Mouse (Mus musculus): ENCODE results near the gene Vstm2l.

The Vstm2l gene

DNA sequence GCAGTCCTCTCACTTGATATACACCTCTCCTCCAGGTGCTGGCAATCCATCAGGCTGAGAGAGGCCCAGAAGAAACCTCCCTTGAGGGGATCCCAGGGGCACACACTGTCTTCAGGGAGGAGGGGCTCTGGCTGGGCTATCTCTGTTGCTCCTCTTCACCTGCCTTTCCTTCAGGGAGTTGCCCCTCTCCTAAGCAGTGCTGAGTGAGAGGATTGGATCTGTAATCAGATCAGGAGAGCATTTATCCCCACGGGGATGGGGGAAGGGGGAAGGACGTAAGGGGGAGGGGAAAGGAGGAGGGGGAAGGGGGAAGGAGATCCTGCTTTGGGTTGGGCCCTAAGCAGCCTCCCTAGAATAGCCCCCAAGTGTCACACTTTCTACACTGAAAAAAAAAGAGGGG lies 13.4 kb downstream of the Vstm2l start:
- DNase-seq (ENCODE audit: extremely low spot score, low read depth, low spot score): no peak

DNA sequence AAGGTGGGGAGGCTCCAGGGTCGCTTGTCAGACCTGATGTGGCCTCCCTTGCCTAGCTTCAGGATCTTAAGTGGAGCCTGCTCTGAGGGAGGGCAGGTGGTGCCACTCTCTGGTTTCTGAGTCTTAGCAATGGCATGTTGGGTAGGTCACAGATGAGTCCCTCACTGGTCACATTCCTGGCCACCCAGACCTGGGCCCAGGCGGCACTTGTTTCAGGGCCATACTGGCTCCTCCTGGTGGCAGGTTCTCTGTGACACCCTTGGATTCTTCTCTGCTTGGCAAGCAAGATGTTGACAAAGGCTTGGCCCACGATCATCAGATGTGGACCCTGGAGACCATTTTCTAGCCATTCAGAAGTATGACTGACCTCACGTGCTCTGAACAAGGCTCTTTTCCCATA lies 18.2 kb downstream of the Vstm2l start:
- no peak for DNase-seq (ENCODE audit: extremely low spot score, low read depth, low spot score)

DNA sequence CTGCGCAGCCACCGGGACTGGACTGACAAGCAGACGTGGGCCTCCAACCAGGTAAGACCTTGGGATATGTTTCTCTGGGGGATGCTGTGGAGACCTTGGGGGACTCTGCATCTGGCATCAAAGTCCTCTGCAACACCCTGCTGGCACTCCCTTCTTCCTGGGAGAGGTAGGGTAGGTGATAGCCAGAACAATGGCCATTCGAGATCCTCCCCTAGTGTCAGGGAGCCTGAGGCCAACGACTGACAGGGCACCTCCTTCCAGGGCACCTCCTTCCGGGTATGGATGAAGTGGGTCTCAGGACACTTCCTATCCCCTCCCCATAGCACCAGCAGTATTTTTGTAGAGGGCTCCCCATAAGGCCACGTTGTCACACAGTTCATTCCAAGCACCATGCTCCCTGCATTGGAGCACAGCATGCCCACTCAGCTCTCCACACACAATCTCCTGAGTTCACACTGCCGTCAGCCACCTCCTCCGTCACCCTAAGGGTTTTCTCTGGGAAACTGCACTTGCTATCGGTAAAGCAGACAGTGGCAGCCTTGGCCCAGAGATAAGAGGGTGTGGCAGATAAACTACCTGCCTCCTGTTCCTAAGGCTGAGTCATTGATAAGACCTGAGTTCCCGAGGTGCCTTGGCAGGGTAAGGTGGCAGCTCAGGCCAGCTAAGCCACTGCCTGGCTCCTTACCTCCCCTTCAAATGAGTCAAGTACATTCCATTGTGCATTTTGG lies 21.2 kb downstream of the Vstm2l start:
- DNase-seq (ENCODE audit: extremely low spot score, low read depth, low spot score): no peak

DNA sequence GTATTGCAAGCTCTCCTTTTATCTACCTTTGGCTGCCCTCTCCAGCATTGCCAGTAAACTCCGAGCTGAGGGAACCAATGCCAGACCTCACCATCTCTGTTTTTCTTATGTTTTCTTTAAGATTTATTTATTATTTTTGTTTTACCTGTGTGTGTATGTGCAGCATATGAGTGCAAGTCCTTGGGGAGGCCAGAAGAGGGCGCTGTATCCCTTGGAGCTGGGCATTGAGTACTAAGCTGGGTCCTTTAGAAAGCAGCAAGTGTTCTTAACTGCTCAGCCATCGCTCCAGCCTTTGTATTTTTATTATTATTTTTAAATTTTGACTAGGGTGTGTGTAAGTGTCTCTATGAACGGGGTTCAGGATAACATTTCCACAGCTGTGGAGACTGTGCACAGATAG lies 22.2 kb downstream of the Vstm2l start:
- DNase-seq (ENCODE audit: extremely low spot score, low read depth, low spot score): no peak

DNA sequence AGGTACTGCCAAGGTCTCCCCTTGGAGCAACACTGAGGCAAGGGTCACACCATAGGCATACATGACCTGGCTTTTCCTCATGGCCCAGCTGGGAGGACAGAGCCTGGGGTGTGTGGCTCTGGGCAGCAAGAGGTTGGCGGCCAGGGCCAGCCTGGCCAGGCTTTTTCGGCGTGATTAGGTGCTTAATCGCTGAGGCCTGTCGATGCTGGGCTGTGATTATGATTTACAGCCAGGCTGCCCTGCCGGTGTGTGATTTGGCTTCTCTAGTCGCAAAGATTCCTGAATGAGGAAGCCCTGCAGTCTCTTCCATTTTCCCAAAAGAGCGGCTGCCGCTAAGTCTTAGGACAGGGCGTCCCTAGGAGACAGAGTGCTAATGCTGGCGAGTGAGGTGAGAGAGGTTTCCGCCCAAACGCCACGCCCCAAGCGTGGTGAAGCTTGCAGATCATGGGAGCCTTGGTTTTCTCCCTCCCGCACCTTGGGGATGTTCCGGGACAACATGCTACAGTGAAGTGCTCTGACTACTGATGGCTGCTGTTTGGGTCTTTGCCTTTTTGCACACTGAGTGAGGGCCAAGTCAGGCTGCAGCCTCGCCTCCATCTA lies 26.2 kb downstream of the Vstm2l start:
- DNase-seq (ENCODE audit: extremely low spot score, low read depth, low spot score): no peak

DNA sequence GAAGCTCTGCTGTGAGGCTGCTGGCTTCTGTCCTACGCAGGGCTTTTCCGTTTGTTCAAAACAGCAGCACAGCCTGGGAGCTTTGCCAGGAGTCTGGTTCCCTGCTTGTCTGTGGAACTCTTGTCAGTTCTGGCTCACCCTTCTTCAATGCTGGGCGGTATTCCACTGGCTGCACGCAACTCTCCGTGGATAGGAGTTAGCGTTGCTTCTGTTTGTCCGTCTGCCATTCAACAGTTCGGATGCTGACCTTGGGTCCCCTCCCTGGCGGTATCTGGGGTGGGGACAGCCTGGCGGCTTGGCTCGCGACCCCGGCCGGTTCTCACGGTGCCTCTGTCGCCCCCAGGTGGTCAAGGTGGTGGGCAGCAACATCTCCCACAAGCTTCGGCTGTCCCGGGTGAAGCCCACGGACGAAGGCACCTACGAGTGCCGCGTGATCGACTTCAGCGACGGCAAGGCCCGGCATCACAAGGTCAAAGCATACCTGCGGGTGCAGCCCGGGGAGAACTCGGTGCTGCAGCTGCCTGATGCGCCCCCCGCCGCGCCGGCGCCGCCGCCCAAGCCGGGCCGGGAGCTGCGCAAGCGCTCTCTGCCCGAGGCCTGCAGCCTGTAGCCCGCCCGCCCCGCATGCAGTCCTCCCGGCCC lies 29.2 kb downstream of the Vstm2l start:
- DNase-seq (ENCODE audit: extremely low spot score, low read depth, low spot score): peak; percentile 24

DNA sequence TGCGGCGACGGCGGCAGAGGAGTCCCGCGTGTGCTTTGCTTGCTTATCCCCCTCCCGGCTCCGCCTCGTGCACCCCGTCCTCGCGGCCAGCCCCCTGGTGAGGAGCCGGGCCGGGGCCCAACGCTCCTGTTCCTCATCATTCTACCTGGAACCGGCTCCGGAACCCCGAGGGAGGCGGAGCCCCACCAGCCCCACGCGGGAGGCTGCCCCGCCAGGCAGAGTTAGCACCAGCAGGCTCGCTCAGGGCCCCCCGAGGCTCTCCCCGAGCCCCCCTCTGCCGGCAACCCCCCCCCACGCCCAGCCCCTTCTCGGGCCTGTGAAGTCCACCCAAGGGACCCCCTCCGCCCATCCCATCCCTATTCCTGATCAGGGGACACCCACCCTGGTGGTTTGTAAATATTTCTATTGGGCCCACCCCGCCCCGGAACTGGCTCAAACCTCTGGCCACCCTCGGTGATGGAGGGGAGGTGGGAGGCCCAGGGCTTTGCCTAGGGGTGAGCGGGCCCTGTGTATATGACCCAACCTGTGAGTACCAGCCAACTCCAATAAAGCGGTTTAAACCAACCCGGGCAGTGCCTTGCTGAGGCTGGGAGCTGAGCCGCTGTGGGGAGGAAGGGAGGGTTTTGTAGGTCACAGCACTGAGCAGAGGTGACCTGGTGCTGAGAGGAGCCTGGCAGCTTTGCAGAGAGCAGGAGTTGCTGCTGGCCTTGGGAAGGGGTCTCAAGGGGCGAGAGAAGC lies 29.9 kb downstream of the Vstm2l start:
- DNase-seq (ENCODE audit: extremely low spot score, low read depth, low spot score): no peak

DNA sequence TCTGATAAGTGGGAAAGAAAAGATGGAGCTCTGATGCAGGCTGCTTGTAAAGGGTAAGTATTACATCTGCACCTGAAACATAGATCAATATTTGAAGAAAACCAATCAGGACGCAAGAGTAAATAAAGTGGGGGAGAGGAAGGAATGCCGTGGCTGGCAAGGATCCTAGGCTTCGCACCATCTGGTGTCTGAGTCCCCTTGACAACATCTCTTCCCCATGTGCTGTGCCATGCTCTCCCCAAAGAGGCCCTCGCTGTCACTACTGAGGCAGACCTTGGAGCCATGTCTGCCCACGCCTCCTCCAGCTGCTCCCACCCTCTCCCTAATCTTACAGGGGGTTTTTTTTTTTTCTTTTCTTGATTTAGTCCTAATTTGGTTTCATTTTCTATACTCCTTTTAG lies 39.5 kb downstream of the Vstm2l start:
- DNase-seq (ENCODE audit: extremely low spot score, low read depth, low spot score): no peak

DNA sequence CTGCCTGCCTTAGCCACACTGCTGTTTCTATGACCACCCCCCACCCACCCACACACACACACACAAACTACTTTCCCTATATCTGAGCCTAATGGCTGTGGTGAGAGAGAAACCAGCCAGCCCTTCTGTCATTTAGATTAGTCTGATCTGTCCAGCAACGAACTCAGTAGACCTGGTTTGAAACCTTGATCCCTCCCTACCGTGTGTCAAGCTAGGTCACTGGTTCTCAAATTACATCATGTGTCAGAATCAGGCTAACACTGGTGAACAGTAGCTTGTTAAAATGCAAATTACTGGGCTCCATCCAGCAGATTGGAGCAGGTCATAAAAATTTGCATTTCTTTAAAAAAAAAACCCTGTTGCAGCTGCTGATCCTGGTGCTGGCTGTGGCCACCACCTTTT lies 43.3 kb downstream of the Vstm2l start:
- DNase-seq (ENCODE audit: extremely low spot score, low read depth, low spot score): peak; percentile 22

DNA sequence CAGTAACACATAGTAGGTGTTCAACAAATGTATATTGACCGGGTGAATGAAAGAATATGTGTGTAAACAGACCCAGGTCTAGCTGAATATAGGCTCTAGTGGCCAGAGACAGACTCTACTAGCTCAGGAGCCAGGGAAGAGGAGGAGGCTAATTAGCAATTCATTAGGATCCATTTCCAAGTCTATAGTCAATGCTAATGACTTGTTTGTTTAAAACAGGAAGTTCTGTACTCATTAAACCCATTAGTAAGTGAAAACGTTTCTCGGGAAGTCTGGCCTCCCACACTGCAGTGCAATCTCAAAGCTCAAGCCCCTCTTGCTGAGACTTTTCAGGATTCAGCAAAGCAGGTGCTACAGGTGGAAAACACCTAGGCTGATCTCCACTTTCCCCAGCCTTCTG lies 53.4 kb downstream of the Vstm2l start:
- no peak for DNase-seq (ENCODE audit: extremely low spot score, low read depth, low spot score)

DNA sequence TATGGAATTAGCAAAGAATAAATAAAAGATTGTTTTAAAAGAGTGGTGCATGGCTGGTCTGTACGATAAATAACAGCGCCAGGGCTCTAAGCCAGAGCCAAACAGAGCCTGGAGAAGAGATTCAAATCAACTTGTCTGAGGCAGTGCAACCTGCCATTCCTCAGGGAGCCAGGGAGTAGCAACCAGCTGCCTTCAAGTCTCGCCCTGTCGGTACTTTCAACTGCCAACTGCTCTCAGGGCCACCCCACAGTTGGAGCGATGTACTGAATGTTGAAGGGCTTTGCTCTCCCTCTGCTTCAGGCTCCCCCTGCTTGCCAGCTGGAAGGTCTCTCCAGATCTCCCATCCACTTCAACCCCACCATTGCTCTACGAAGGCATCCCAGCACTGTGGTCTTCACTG lies 55.7 kb downstream of the Vstm2l start:
- no peak for DNase-seq (ENCODE audit: extremely low spot score, low read depth, low spot score)

DNA sequence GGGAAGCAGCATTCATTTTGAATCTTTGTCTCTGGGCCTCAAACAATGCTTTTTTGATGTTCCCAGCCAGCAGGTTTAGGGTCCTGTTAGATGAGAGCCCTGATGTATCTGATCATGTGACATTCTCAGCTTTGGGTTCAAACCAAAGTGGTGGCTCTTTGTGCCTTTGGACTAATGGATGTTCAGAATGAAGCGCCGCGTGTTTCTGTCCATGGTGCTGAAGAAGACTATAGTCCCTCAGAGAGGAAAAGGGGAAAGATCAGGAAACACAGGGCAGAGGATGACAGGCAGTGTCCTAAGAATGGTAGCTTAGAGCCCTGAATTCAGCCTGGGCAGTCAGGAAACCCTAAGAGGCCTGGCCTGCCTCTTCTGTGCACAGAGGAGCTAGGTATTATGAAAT lies 56.2 kb downstream of the Vstm2l start:
- DNase-seq (ENCODE audit: extremely low spot score, low read depth, low spot score): peak; percentile 77

DNA sequence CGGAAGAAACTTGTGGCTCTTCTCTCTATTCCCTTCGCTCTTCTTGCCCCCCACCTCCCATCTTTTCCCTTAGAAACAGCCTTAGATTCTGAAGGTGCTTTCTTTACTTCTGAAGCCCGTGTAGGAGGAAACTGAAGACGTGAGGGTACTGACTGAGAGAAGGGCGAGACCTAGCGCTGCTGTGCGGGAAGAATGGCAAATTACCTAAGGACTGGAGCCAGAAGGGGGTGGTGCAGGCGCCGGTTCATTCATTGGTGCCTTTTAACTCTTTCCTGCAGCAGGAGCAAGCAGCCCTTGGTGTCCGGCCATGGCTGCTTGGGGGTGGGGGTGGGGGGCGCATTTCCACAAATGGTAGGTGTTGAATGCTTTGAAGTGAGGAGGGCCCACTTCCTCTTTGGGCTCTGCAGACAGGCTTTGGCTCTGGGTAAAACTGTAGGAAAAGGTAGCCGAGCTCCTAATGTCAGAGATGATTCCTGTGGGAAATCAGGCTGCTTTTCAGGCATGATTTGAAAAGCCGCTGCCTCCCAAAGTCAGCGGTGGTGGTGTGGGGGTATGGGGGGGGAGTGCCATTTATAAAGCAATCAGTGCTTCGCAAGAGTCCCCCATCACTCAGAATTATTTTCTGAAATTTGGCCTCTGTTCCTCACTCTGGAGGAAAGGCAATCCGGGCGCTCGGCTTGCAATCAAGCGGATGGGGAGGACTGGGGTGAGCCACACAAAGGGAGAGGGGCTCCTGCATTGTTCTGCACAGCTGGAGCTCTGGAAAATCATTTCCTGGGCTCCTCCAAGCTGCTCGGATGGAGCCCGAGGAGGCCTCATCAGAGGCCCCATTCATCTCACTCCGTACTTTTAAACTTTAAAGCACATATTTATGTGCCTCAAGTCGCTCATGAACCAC lies 60.4 kb downstream of the Vstm2l start:
- DNase-seq (ENCODE audit: extremely low spot score, low read depth, low spot score): no peak

DNA sequence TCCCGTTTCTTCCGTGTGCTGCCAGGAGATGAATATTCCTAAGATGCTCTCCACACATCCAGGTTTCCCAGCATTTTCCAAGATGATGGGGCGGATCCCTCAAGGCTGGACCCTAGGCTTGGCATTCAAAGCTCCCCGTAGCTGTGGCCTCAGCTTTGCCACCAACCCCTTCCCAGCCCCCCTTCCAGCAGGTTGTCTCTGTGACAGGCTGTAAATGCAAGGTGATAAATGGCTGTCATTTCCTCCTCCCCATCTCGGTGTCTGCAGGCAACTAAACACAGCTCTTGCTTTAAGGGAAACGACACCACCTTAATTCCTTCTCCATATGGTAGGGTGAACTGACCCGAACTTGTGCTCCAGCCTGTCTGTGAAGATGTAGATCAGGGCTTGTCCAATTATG lies 61.1 kb downstream of the Vstm2l start:
- no peak for DNase-seq (ENCODE audit: extremely low spot score, low read depth, low spot score)

DNA sequence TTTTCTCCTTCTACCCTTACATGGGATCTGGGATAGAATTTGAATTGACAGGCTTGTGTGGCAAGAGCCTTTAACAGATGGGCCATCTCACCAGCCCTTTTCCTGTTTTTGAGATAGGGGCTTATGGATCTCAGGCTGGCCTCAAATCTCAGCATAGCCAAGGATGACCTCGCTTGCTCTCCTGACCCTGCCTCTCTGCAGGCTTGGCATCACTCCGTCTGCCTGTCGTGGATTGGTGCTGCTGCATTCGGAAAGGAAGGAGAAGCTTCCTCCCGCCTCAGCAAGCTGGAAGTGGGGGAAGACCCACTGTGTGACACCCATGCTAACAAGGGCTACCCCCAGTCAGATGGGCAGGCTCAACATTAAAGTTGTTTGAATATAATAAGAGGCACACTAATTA lies 64.8 kb downstream of the Vstm2l start:
- no peak for DNase-seq (ENCODE audit: extremely low spot score, low read depth, low spot score)

DNA sequence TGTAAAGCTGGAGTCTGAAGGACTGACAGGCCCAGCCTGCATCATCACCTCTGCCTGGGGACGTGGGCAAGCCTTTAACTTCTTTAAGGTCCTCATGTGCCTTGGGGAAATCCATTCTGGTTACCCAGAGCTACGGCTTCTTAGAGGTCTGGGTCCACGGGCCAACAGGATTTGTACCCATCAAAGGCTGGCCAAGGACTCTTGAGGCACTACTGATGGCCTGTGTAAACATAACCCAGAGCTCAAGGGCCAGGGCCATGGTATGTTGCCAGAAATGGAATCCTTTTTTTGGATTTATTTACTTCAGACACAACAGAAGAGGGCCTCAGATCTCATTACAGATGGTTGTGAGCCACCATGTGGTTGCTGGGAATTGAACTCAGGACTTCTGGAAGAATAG lies 68.3 kb downstream of the Vstm2l start:
- no peak for DNase-seq (ENCODE audit: extremely low spot score, low read depth, low spot score)

DNA sequence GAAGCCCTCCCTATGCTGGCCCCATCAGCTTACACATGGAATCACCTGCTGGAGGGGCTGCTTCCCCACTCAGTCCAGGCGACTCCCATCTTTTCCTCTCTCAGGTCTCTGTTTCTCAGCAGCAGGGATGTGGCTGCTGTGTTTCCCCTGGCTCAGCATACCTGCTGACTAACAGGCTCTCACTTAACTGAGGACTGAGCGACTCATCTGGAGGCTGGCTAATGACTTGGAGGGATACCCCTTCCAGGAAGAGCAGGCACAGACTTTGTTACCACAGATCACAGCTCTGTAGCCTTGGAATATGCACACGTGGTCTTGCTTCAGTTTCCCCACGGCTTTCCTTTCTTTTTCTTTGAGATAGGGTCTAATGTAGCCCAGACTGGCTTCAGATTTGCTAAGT lies 68.8 kb downstream of the Vstm2l start:
- DNase-seq (ENCODE audit: extremely low spot score, low read depth, low spot score): no peak

DNA sequence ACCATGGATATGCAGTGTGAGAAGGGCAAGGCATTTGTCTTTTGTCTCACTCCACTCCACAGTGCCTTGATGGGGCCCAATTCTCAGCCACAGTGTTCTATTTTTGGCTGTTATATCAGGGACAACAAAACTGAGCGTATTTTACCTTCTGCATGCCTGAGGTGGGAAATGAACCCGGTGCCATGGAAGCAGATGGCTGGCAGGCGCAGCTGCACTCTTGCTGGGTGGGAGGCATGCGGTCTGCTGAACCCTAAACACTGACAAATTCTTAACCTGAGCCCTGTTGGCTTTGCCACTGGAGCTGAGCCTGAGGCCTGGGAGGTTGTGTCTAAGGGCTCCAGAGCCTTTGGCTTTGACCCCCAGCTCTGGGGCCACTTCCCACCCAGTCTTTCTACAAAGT lies 71.2 kb downstream of the Vstm2l start:
- no peak for DNase-seq (ENCODE audit: extremely low spot score, low read depth, low spot score)

DNA sequence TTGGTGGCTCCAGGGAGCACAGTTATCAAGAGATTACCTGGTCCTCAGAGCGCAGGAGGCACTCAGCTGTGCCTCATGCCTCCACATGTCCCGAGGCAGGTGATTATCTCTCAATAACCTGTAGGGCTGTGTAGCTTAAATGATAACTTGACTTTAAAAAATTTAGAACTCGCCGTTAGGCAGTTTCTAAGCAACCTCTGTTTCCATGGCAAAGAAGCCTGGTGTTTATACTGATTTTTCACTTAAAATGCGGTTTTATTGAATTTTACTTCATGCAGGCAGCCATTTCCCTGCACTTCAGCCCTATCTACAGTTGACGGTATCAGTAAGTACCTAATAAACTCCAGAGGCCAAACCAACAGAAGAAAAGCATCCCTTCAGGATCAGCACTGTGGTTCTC lies 71.8 kb downstream of the Vstm2l start:
- DNase-seq (ENCODE audit: extremely low spot score, low read depth, low spot score): no peak

DNA sequence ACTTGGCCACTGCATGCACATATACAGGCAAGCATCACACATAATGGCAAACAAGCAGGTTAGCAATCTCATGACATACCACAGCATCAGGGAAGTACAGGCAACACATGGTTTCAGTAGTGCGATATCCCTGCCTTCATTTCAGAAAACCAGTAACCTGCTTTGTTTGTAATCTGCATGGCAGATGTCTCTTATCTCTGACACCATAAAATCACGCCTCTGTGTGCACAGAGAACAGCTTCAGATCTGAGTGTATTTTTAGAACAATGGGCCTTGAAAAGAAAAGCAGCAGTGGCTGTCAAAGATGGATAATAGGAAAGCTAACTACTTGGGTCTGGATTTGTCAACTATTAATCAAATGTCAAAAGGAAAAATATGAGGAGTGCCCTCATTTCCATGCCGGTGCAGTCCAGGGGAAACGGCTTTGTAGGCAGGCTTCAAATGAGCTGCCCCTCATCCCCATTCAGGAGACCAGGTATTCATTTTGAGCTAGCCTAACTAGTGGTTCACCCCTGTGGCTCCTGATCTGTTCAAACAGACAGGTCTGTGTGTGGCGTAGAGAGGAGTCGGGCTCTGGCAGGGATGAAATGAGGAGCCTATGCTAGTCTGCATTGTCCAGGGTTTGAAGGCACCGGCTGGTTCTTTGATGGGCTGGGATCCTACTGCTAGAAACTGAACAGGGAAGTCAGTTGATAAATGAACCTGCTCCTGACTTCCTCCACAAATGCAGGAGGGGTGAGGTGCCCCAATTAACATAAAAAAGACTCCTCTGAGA lies 74.2 kb downstream of the Vstm2l start:
- DNase-seq (ENCODE audit: extremely low spot score, low read depth, low spot score): no peak
